Mouse (Mus musculus) heart, adult 2 months (tissue): Measurements from ENCODE around the gene Zbtb4. TPM values are rescaled to one million over a fixed set of nuclear protein-coding genes. Genes with fewer than 3 reads are reported as not detected.
A peak's percentile ranks its signal among the peaks of the same experiment; 100 is the strongest.

Source experiments
- DNase-seq, 2 experiments: peaks; one replicate each; pipeline ENCODE4 v3.0.0; 2021
- H3K27ac ChIP-seq: fragments of 200-600 bp; 2 replicates; pipeline ENCODE4 v1.8.1; 2022
- H3K27me3 ChIP-seq: fragments of 200-500 bp; 2 replicates; pipeline ENCODE4 v1.6.1; 2012; ENCODE audit warnings: mild to moderate bottlenecking, low read length, inconsistent platforms, mixed read lengths; ENCODE audit not compliant: control insufficient read depth, insufficient read depth
- H3K36me3 ChIP-seq: fragments of 200-500 bp; 2 replicates; pipeline ENCODE4 v1.6.1; 2012; ENCODE audit warnings: low read length, inconsistent platforms; ENCODE audit not compliant: control insufficient read depth, insufficient read depth
- H3K4me1 ChIP-seq: fragments of 200-500 bp; 2 replicates; pipeline ENCODE4 v1.6.1; 2011; ENCODE audit warnings: low read length; ENCODE audit not compliant: control insufficient read depth, insufficient read depth
- H3K4me3 ChIP-seq: fragments of 200-600 bp; 2 replicates; pipeline ENCODE4 v1.8.1; 2022
- H3K79me2 ChIP-seq: fragments of 200-500 bp; replicated peaks from 2 replicates; pipeline ENCODE4 v1.6.1; 2012; ENCODE audit warnings: mild to moderate bottlenecking, inconsistent platforms, low read length, moderate library complexity, mixed read lengths; ENCODE audit not compliant: control insufficient read depth, insufficient read depth
- H3K9ac ChIP-seq: fragments of 200-500 bp; 2 replicates; pipeline ENCODE4 v1.6.1; 2012; ENCODE audit warnings: low read depth, mild to moderate bottlenecking, control low read depth, inconsistent platforms, low read length, mixed read lengths
- CTCF ChIP-seq: fragments of 200-600 bp; IDR thresholded peaks from 2 replicates; pipeline ENCODE4 v1.8.1; 2022; ENCODE audit warnings: antibody characterized with exemption, mild to moderate bottlenecking, moderate library complexity
- EP300 ChIP-seq: fragments of 200-500 bp; IDR thresholded peaks from 2 replicates; pipeline ENCODE4 v1.6.1; 2011; ENCODE audit warnings: low read depth, low read length, control low read depth; ENCODE audit not compliant: insufficient read depth
- POLR2A ChIP-seq: fragments of 200-500 bp; IDR thresholded peaks from 2 replicates; pipeline ENCODE4 v1.6.1; 2011; ENCODE audit warnings: mild to moderate bottlenecking, low read depth, low read length, control low read depth; ENCODE audit not compliant: insufficient read depth
- WGBS: fragments of 180-500 bp; shearing (Covaris S2); methylation state at CpG from one replicate; pipeline ENCODE4 v1.1.7; 2018; 5-methylcytosine and 5-hydroxymethylcytosine counted together
- intact Hi-C: fragments of 180-260 bp; cut with DNase I; formaldehyde crosslinking; loops from one replicate; pipeline ENCODE4 v1.15.1; 2025
- polyA plus RNA-seq: library from polyadenylated mRNA; depleted of rRNA; stranded (reverse); fragments of >200 nt; gene quantifications from 2 replicates; pipeline ENCODE4 v1.2.3, GENCODE M21; 2012
- total RNA-seq, 2 experiments: library from RNA; stranded (reverse); gene quantifications; 2 replicates each; pipeline ENCODE4 v1.2.3; 2021

Zbtb4 gene
- total and polyA plus RNA-seq, 3 experiments: 19.8 to 47.9 (median 42.9) TPM

DNA sequence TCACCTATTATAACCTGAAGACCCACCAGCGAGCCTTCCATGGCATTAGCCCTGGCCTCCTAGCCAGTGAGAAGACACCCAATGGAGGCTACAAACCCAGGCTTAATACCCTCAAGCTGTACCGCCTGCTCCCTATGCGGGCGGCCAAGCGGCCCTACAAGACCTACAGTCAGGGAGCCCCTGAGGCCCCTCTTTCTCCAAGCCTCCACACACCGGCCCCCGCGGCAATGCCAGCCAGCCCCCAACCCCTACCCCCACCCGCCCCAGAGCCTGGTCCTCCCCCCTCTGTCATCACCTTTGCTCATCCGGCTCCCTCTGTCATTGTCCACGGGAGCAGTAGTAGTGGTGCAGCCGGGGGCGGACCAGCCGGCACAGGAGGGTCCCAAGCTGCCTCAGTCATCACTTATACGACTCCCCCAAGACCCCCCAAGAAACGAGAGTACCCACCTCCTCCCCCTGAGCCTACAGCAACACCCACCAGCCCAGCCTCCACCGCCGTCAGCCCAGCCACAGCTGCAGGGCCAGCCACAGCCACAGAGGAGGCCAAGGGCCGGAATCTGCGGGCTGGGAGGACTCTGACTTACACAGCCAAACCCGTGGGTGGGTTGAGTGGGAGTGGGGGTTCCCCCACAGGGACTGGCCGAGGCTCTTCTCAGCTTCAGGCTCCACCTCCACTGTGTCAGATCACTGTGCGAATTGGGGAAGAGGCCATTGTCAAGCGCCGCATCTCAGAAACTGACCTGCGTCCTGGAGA, 12.0 kb downstream of the Zbtb4 start:
- intact Hi-C loops: no loop called here
- peaks cover 5% of the 10 kb centered on the region; the same call in 1 of the 2 replicates for H3K79me2 ChIP-seq
- H3K27me3 ChIP-seq: no peaks in the 10 kb centered on the region
- H3K4me1 ChIP-seq: no peaks in the 10 kb centered on the region
- no peak for TF ChIP-seq POLR2A
- no peak for TF ChIP-seq EP300
- TF ChIP-seq CTCF: no peak
- DNase-seq: no peak
- H3K27ac ChIP-seq: no peak overlapping the region
- no peak overlapping the region for H3K4me3 ChIP-seq
- H3K36me3 ChIP-seq: no peaks in the 10 kb centered on the region
- no peak overlapping the region for H3K9ac ChIP-seq
- WGBS: 74% methylated on average over 26 of the region's 26 CpGs

DNA sequence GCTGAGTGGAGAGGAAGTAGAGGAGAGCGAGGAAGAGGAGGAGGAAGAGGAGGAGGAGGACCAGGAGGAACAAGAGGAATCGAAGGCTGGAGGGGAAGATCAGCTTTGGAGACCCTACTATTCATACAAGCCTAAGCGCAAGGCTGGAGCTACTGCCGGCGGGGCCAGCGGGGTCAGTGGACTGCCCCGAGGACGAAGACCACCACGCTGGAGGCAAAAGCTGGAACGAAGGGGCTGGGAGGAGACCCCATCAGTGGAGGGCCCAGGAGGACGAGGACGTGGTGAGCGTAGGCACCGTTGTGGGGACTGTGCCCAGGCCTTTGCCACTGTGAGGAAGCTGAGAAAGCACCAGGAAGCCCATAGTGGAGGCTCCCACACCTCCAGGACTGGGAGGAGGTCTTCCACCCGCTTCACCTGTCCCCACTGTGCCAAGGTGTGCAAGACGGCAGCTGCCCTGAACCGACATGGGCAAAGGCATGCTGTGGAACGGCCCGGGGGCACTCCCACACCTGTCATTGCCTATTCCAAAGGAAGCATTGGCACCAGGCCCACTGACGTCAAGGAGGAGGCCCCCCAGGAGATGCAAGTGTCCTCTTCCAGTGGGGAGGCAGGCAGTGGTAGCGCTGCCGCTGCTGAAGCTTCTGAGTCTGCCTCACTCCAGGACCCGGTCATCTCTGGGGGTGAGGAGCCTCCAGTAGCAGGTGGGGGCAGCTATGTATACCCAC, 12.7 kb downstream of the Zbtb4 start:
- Histone ChIP-seq H3K9ac (no peak overlapping the region), H3K27ac (no peak overlapping the region), H3K4me1 (no peaks in the 10 kb centered on the region), H3K36me3 (no peaks in the 10 kb centered on the region), H3K79me2 (peaks cover under 1% of the 10 kb centered on the region; the same call in 1 of the 2 replicates), H3K4me3 (no peak overlapping the region), H3K27me3 (no peaks in the 10 kb centered on the region)
- 65% methylated on average over 23 of the region's 23 CpGs for WGBS
- intact Hi-C loops: no loop called here
- TF ChIP-seq EP300 (no peak), POLR2A (no peak), CTCF (no peak)
- no peak for DNase-seq

DNA sequence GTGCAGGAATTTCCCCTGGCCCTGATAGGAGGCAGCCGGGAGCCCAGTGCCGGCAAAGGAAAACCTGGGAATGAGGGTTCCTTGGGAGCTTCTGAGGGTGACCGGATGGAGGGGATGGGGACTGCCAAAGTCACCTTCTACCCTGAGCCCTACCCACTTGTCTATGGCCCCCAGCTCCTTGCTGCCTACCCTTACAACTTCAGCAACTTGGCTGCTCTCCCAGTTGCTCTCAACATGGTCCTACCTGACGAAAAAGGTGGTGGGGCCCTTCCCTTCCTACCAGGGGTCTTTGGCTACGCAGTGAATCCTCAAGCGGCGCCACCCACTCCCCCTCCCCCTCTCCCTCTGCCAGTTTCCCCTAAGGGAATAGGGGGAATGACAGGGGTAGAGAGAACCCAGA, 13.3 kb downstream of the Zbtb4 start:
- Histone ChIP-seq H3K4me3 (no peak overlapping the region), H3K79me2 (no peaks in the 10 kb centered on the region), H3K4me1 (no peaks in the 10 kb centered on the region), H3K36me3 (no peaks in the 10 kb centered on the region), H3K9ac (no peak overlapping the region), H3K27ac (no peak overlapping the region), H3K27me3 (no peaks in the 10 kb centered on the region)
- intact Hi-C loops: no loop called here
- no peak for DNase-seq
- WGBS: 67% methylated on average over 7 of the region's 7 CpGs
- TF ChIP-seq POLR2A (no peak), EP300 (no peak), CTCF (no peak)

DNA sequence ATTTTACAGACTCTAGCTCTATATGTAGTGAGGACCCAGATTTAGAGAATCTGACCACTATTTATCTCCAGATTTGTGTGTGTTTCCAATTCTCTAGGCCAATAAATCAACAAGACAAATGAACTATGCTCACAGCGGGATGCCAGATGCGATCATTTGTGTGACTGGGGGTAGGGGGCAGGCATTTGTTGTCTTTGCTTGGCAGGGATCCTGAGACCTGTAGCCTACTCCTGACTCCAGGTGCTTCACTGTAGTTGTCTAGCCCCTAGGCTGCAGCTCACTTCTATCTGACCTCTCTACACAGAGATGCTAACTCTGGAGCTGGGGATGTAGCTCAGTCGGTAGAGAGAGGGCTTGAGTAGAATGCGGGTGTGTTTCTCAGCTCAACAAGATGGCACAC, 16.1 kb downstream of the Zbtb4 start:
- Histone ChIP-seq H3K9ac (no peak overlapping the region), H3K4me3 (no peak overlapping the region), H3K27ac (no peak overlapping the region), H3K79me2 (no peaks in the 10 kb centered on the region), H3K27me3 (no peaks in the 10 kb centered on the region), H3K36me3 (no peaks in the 10 kb centered on the region), H3K4me1 (peaks cover 1% of the 10 kb centered on the region; the same call in 1 of the 2 replicates)
- 54% methylated on average over 4 of the region's 4 CpGs for WGBS
- TF ChIP-seq POLR2A: no peak
- TF ChIP-seq EP300: no peak
- TF ChIP-seq CTCF: no peak
- intact Hi-C loops: no loop called here
- no peak for DNase-seq

DNA sequence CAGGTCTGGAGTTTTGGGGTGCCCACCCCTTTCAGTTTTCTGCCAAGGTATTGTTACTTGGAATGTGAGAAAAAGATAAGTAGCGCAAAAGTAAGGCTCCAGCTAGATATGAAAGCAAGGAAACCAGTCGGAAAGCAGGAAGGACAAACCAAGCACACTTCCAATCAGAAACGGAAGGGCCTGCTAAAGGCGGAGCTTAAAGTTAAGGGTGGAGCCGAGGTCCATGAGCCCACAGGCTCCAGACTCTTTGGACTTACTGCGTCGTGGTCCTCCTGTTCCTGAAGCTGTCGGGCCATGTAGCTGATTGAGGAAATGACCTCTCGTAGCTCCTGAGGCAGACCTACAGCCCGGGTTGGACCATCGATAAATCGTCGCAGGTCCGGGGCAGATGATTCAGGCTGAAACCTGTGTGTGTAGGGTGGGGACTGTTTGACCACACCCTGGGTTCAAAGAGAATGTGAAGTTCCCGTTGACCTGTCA, 19.1 kb downstream of the Zbtb4 start:
- H3K9ac ChIP-seq: peak overlapping the region; percentile 14
- H3K27me3 ChIP-seq: no peaks in the 10 kb centered on the region
- intact Hi-C loops: no loop called here
- peak overlapping the region; percentile 56 for H3K27ac ChIP-seq
- peak overlapping the region; percentile 36 for H3K4me3 ChIP-seq
- no peaks in the 10 kb centered on the region for H3K79me2 ChIP-seq
- peaks cover 1% of the 10 kb centered on the region; the same call in 1 of the 2 replicates for H3K4me1 ChIP-seq
- DNase-seq: peak; percentile 67 to 74
- 17% methylated on average over 15 of the region's 15 CpGs for WGBS
- TF ChIP-seq EP300 (peak; percentile 34; the same call in 1 of the 2 replicates), CTCF (no peak), POLR2A (peak; percentile 88)
- H3K36me3 ChIP-seq: no peaks in the 10 kb centered on the region

DNA sequence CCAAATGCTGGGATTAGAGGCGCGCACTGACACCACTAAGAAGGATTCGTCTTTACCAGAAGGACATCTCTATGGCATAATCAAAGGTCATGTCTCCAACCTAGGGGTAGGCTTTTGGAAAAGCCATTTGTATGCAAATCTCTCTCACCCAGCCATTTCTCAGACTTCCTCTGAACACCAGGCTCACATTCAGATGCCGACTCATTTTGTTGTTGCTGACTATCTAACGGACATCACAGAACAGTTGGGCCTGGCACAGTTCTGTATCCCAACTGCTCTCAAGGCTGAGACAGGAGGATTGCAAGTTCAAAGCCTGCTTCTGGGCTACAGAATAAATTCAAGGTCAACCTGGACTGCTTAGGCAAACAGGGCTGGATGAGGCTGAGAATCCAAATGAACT, 21.6 kb downstream of the Zbtb4 start:
- WGBS: 94% methylated on average over 5 of the region's 5 CpGs

More for the DNA sequence above, 21.6 kb downstream of the Zbtb4 start:
- H3K4me3 ChIP-seq: no peak overlapping the region
- no peak overlapping the region for H3K9ac ChIP-seq
- H3K27me3 ChIP-seq: no peaks in the 10 kb centered on the region
- H3K4me1 ChIP-seq: peaks cover 1% of the 10 kb centered on the region; the same call in 1 of the 2 replicates
- H3K36me3 ChIP-seq: no peaks in the 10 kb centered on the region
- no peaks in the 10 kb centered on the region for H3K79me2 ChIP-seq
- intact Hi-C loops: no loop called here
- no peak overlapping the region for H3K27ac ChIP-seq
- TF ChIP-seq EP300 (no peak), POLR2A (no peak), CTCF (no peak)
- no peak for DNase-seq
